Mouse (Mus musculus): ENCODE results near the gene Tmem26.
A peak's percentile ranks its signal among the peaks of the same experiment; 100 is the strongest.

The Tmem26 gene

DNA sequence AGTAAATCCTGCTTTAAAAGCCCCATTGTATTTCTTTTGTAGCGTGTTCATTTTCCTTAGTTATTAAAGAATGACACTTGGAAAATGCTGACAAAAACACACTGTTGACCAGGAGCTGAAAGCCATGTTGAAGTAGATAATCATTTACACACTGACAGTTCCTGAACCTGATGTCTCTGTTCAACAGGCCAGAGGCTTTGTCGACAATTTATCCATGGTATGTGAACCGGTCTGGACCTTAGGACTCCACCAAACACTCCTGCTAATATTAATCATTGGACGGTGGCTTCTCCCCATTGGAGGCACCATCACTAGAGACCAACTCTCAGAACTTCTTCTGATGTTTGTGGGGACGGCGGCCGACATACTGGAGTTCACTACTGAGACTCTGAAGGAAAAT lies 27.5 kb downstream of the Tmem26 start:
- no peak for DNase-seq (ENCODE audit: low spot score)

DNA sequence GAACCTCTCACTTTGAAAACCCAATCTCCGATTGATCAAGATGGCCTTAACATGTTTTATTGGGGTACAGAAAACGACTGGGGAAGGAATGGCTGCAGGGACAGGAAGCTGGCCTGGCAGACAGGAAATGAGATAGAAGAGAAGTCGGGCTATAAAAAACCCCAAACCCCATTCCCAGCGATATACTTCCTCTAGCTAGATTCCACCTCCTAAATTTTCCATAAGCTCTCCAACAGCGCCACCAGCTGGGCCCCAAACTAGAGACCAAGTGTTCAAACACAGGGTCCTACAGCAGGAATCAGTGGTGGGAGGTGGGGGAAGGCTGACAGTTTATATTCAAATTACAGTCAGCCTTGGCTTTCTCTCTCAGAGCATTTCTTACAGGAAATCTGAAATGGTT lies 35.8 kb downstream of the Tmem26 start:
- DNase-seq (ENCODE audit: low spot score): no peak

DNA sequence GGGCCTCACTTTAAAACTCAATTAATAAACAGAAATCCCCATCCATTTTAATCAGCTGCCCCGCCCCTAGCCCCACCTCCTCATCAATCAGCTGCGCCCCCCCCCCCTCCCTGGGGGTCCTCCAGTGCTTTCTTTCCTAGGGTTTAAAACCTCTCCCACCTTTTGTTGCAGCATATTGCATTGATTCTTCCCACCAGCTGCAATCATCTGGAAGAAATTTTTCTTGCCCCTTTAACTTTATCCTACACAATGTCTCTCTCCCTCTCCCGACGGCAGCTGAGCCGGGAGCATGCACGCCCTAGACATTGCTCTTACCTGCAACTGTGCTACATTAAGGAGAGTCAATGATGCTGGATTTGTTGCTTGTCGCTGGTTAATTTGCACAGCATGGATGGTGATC lies 36.3 kb downstream of the Tmem26 start:
- DNase-seq (ENCODE audit: low spot score): no peak

DNA sequence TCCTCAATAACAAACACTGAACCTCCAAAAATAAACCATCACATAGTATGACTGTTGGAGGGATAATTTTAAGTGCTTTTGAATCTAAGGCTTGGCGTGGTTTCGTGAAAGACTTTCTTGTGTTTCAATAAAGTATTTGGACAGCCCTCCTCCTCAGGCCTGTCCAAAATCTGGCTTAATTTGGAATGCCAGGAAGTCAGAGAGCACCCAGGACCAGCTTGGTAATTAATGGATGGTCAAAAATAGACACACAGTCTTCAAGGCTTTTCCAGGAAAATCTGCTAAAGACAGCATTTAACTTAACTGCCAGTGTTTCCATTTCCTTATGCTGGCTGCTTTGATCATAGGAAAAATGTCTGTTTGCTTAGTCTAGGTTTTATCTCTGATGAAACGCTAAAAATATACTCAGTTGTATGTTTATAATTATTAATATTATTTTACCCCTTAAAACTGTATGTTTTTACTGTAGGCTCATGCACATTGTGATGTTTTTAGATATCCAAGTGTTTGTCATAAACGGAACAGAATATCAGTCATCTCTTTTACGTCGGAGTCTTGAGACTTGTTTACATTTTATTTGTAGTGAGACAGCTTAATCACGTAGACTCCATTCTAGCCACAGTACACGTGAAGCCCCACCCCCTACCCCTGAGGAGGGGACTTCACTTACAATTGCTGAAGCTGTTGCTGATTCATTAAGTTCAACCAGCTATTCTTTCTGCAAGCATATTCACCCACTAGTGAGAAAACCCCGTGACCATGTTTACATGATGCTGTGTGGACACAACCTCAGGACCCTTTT lies 57.8 kb downstream of the Tmem26 start:
- no peak for DNase-seq (ENCODE audit: low spot score)

DNA sequence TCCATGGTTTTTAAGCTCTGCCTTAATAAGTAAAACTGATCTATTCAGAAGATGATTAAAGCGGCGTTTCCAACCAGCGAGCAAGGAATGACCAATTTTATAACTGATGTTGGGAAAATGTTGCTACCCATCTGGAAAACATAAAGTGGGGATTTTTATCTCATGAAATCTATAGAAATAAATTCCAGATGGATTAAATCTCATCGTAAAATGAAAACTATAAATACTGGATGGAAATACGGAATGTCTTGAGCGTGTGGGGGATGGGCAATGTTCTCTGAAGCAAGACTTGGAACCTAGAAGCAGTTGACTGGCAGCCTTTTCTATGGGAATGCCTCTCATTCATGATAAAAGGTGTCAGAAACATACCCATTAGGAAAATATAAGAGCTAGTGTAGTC lies 59.3 kb downstream of the Tmem26 start:
- no peak for DNase-seq (ENCODE audit: low spot score)

DNA sequence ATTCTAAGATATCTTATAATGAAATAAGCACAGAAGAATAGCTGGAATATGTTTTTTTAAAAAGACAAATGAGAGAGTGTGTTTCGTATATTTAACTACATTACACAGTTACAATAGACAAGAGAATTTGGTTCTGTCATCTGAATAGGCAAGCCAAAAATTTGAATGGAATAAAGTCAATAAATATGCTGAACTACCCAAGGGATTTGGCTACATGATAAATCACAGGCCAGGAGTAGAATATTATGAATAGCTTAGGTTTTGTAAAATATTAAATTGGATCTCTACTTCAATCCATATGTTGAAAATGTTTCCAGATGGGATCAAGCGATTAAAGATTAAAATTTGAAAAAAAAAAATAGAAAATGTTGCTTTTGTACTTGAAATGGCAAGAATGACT lies 60.4 kb downstream of the Tmem26 start:
- no peak for DNase-seq (ENCODE audit: low spot score)

DNA sequence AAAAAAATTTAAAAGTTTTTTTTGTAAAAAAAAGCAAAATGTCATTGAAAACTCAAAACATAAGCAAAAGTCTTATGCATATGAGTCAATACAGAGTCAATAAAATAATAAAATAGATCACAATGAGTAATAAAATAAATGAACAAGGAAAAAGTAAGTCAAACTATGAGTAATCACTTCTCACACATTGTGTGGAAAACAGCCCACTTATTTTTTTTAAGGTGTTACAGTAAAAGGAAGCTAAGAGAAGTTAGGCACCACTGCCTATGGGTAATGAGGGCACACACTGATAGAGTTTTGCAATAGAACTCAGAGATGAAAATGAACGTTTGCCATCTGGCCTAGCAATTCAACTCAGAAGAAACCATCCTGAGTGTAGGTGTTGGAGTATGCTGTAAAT lies 61.0 kb downstream of the Tmem26 start:
- peak; percentile 15 for DNase-seq (ENCODE audit: low spot score)

DNA sequence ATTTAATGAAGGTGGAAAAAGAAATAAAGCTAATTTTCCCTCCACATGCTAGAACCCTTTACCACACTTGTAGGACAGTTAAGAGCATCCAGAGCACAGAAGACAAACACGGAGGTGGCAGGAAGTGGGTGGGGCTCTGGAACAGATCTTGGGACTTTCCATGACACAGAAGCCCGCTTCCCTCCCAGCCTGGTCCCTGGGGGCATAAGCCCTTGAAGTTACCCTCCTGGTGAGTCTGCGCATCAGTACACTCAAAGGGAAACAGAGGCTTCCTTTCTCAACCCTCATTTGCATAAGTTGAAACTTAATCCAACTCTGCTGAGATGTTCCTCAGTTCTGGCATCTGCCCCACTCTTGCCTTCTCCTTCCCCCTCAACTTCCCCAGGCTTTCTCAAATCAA lies 72.0 kb downstream of the Tmem26 start:
- DNase-seq (ENCODE audit: low spot score): no peak

DNA sequence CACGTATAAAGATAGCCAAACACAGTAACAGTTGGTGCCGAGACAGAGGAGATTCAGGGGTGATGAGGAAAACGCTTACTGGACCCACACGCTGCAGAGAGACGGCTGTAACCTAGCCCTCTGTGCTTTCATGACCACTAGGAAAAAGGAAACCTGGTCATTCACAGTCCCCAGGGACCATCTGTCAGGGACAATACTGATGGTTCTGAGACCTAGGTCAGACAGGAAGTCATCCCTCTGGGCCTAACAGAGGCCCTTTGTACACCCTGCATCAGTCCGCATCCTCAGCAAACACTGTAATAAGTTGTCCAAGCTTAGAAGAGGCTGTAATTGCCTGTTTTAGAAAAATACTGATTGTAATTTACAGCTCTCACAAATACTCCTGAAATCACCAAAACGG lies 76.4 kb downstream of the Tmem26 start:
- no peak for DNase-seq (ENCODE audit: low spot score)

DNA sequence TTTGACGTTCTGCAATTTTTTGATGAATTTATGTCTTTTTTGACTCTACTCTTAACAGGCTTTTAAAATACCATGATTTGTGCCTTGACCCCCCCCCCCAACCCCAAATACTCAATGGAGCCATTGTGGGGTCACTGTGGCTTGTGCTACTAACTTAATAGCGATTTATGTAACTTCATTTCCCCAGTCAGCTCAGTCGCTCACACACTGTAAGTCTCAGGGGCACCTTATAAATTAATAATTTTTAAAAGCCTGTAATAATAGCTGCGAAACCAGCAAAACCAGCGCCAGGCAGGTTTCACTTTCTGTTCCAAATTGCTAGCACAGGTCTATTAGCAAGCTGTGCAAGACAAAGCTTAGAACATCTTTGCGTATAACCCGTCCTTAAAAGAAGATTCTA lies 76.9 kb downstream of the Tmem26 start:
- no peak for DNase-seq (ENCODE audit: low spot score)

DNA sequence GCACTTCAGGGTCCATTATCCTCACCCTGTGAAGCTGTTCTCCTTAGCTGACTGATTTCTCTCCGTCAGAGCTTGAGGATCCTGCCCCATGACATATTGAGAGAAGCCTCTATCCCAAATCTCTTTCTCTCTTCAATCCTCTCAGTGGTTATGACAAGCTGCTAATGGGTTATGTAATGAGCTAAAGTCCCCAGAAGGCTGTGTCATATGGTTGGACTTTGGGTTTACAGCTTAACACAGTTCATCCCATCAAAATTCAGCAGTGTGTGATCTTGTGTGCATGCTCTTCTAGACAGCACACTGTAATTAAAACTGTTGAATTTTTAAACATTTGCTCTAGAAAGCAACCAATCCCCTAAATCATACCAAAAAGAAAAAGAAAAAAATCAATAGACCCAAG lies 82.9 kb downstream of the Tmem26 start:
- no peak for DNase-seq (ENCODE audit: low spot score)

DNA sequence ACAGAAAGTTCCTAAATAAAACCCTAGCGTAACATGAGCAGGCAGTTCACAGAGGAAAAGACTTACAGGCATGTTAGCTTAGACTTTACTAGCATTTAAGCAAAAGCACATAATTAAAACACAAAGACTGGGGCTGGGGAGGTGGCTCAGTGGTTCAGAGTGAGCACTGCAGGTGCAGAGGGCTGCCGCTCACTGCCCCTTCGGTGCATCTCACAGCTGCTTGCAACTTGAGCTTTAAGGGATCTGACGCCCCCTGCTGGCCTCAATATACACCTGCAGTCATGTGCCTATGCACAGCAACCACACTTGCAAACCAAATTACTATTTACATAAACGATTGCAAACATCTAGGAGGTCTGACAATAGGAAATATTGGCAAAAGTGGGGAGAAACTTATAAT lies 87.5 kb downstream of the Tmem26 start:
- DNase-seq (ENCODE audit: low spot score): no peak

DNA sequence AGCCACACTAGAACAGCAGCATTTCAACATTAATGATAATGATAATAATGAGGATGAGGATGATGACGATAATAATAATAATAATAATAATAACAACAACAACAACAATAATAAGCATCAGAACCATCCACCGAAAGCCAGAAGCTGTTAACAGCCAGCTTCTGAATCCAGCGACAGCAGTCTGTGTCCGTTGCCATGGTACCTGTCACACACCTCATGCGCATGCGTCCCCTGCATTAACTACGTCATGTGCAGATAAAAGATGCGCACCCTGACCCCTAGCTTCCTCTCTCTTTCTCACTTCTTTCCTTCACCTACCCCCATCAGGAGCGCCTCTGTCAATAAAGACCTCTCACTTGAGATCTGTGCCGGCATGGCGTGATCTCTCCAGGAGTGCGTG lies 89.3 kb downstream of the Tmem26 start:
- DNase-seq (ENCODE audit: low spot score): no peak

DNA sequence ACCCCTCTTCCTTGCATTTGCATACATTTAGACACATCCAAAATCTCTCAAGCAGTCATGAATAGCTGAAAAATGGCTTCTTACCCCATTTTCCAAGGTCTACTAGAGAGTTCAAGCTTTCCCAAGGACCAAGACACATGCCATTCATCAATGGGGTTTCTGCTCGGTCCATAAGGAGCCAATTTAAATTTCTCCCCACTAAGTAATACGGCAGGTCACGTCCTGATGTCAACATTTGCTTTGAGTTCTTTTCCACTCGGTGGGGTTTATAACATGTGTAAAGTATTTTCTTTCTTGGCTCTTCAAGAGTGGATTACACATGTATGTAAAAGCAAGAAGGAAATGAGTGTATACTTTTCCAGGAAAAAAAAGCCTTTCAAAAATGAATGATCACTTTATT lies 93.8 kb downstream of the Tmem26 start:
- DNase-seq (ENCODE audit: low spot score): no peak

DNA sequence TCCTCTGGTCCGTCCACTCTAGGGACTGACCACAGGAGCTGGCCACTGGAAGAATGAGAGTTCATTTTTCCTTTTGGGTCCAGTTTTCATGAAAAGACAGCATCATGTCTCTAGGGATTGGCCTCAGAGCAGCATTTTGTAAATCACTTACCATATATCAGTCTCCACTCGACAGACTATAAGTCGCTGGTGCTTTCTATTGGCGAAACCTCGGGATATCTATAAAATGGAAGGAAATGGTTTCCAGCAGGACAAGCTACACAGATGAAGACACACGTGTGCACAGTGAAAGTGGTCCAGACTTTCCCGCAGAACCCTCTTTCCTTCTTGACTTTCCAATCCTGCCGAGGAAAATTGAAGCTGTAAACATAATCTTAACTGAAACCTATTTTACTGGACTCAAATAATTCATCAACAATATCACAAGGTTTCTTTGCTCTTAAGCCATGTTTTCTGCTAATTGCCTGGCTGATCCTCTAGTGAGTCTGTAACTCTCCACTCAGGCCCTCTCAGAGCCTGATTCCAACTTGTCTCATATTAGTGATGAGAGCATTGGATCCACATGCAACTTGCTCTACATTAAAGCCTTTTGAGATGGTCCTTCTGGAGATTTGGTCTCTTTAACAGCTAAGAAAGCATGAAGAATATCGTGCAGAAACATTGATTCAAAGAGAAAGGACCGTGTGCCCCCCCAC lies 94.8 kb downstream of the Tmem26 start:
- DNase-seq (ENCODE audit: low spot score): no peak

DNA sequence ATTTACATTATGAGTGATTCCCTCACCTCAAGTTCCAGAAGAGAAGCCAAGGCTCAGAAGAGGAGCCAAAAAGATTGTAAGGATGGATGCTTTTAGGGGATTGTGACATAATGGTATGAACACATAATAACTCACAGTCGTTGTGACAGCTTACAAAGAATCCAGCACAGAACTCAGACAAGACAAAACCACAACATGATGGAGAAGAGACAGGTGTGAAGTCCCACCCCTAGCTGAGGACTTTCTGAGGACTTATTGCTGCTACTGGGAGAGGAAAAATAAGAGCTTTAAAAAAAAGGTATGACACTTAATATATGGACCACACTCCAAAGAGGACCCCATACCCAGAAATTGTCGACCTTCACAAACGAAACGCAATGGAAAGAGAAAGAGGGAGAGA lies 101.1 kb downstream of the Tmem26 start:
- DNase-seq (ENCODE audit: low spot score): no peak

Data from layer of hippocampus, adult 9-10 months (tissue).